Mouse (Mus musculus): ENCODE results near the gene Plekhg3. TPM values are rescaled to one million over a fixed set of nuclear protein-coding genes. Genes with fewer than 3 reads are reported as not detected.

The Plekhg3 gene
- 16.5 and 27.0 TPM in 2 replicates for total RNA-seq (2014; rRNA removed)
- polyA plus RNA-seq (2012; rRNA removed), result 12.5 and 17.1 TPM in 2 replicates

DNA sequence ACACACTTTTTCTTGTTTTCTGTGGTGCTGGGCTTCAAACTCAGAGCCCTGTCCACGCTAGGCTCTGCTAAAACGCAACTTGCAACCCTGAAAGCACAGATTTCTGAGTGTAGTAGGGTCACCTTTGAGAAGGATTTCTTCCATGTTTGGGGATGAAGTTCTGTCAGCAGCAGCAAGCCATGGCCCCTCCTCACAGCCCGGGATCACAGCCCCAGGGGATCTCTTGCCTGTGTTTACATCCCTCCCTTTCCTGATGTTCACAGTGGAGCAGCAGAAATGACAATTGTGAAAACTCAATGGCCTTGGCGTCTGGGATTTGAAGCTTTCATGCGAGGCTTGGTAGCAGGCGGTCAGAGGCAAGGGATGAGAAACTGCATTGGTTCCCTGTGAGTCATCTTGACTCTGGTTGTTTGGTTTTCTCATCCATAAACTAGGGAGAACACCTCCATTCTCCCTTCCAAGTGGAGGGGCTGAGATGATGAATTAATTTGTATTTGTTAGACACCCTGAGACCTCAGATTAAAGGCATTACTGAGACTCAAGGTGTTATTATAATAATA lies at the start of gene Plekhg3:
Plekhg3 (plus strand) TSS at position 312 of the 560 bp plus-strand sequence.
- H3K27ac ChIP-seq (replicated peaks; ENCODE audit: insufficient read depth, low read depth, low read length), result no peak within 1 kb of the TSS
- 87% methylated on average over 6 of the region's 6 CpGs for WGBS
- DNase-seq (ENCODE audit: extremely low read depth, low read depth, low spot score), result no peak
- TF ChIP-seq CTCF (IDR thresholded peaks at IDR 0.05; ENCODE audit: low read depth, low read length), result no peak
- no peak for TF ChIP-seq POLR2A (IDR thresholded peaks at IDR 0.05; ENCODE audit: extremely low read depth, insufficient read depth, low read length)
- no peaks in the 10 kb centered on the region for H3K4me1 ChIP-seq (ENCODE audit: control insufficient read depth, insufficient read depth, low read length)
- no peaks in the 10 kb centered on the region; the same call in 1 of the 2 replicates for H3K79me2 ChIP-seq (ENCODE audit: control insufficient read depth, insufficient read depth, low read length)
- no peak within 1 kb of the TSS for H3K9ac ChIP-seq (ENCODE audit: low read depth, low read length)
- no peaks in the 10 kb centered on the region for H3K27me3 ChIP-seq (ENCODE audit: control insufficient read depth, insufficient read depth, low read length)
- no peaks in the 10 kb centered on the region for H3K36me3 ChIP-seq (ENCODE audit: control insufficient read depth, insufficient read depth, low read length)
- H3K4me3 ChIP-seq (ENCODE audit: insufficient read depth, low read depth, low read length), result no peak within 1 kb of the TSS

DNA sequence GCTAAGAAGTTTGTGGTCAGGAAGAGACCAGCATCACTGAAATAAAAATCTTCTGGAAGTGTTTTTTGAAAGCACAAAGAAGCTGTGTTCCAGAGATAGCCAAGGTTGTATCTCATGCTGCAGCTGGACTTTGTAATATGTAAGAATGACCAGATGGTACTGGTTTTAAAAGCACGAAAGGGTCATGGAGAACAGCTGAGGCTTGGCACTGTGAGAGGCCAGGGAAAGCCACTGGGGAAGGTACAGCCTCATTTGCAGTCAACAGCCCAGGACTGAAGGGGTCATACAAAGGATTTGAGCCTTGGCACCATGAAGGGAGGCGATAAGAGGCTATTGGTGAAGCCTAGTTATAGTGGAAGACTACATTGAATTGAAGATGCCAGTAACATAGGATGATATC lies 48.2 kb upstream of the Plekhg3 start:
- 90% methylated on average over 2 of the region's 2 CpGs for whole genome bisulfite sequencing
- no peak overlapping the region for H3K4me3 ChIP-seq (ENCODE audit: insufficient read depth, low read depth, low read length)
- H3K27ac ChIP-seq (replicated peaks; ENCODE audit: insufficient read depth, low read depth, low read length), result no peak overlapping the region
- no peaks in the 10 kb centered on the region for H3K4me1 ChIP-seq (ENCODE audit: control insufficient read depth, insufficient read depth, low read length)
- H3K36me3 ChIP-seq (ENCODE audit: control insufficient read depth, insufficient read depth, low read length), result no peaks in the 10 kb centered on the region
- H3K9ac ChIP-seq (ENCODE audit: low read depth, low read length), result no peak overlapping the region
- no peaks in the 10 kb centered on the region for H3K27me3 ChIP-seq (ENCODE audit: control insufficient read depth, insufficient read depth, low read length)
- no peak for TF ChIP-seq POLR2A (IDR thresholded peaks at IDR 0.05; ENCODE audit: extremely low read depth, insufficient read depth, low read length)
- TF ChIP-seq CTCF (IDR thresholded peaks at IDR 0.05; ENCODE audit: low read depth, low read length), result no peak
- no peak for DNase-seq (ENCODE audit: extremely low read depth, low read depth, low spot score)
- no peaks in the 10 kb centered on the region for H3K79me2 ChIP-seq (ENCODE audit: control insufficient read depth, insufficient read depth, low read length)

- TF ChIP-seq POLR2A (IDR thresholded peaks at IDR 0.05; ENCODE audit: extremely low read depth, insufficient read depth, low read length), result no peak
- TF ChIP-seq CTCF (IDR thresholded peaks at IDR 0.05; ENCODE audit: low read depth, low read length), result no peak
- 85% methylated on average over 2 of the region's 2 CpGs for WGBS
- Histone ChIP-seq H3K27ac (replicated peaks; ENCODE audit: insufficient read depth, low read depth, low read length) (no peak overlapping the region), H3K27me3 (ENCODE audit: control insufficient read depth, insufficient read depth, low read length) (no peaks in the 10 kb centered on the region), H3K4me1 (ENCODE audit: control insufficient read depth, insufficient read depth, low read length) (no peaks in the 10 kb centered on the region), H3K79me2 (ENCODE audit: control insufficient read depth, insufficient read depth, low read length) (no peaks in the 10 kb centered on the region), H3K9ac (ENCODE audit: low read depth, low read length) (no peak overlapping the region), H3K4me3 (ENCODE audit: insufficient read depth, low read depth, low read length) (no peak overlapping the region), H3K36me3 (ENCODE audit: control insufficient read depth, insufficient read depth, low read length) (no peaks in the 10 kb centered on the region)
- no peak for DNase-seq (ENCODE audit: extremely low read depth, low read depth, low spot score)
Measured at GRCm38 (mm10) chr12:76482948-76483347, 47.7 kb upstream of the Plekhg3 start.

DNA sequence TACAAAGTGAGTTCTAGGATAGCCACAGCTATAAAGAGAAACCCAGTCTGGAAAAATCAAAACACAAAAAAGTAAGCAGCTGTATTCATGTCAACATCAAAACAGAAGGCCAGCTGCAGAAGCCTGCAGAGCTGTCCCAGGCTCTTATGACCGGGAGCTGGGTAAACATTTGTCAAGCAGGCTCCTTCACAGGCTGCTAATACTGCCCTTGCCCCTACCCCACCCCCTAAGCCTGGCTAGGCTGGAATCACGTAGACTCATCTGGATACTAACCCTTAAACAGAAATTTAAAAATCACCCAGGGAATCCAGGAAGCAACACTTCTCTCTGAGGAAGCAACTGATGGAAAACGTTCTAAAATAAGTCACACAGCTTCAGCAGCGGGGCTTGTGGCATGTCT lies 45.8 kb upstream of the Plekhg3 start:
- DNase-seq (ENCODE audit: extremely low read depth, low read depth, low spot score), result no peak
- WGBS, result 59% methylated on average over 4 of the region's 4 CpGs

GRCm38 (mm10) chr12:76485381-76485780 lies 45.3 kb upstream of the Plekhg3 start:
- Histone ChIP-seq H3K27ac (replicated peaks; ENCODE audit: insufficient read depth, low read depth, low read length) (no peak overlapping the region), H3K36me3 (ENCODE audit: control insufficient read depth, insufficient read depth, low read length) (no peaks in the 10 kb centered on the region), H3K4me1 (ENCODE audit: control insufficient read depth, insufficient read depth, low read length) (no peaks in the 10 kb centered on the region), H3K27me3 (ENCODE audit: control insufficient read depth, insufficient read depth, low read length) (no peaks in the 10 kb centered on the region), H3K79me2 (ENCODE audit: control insufficient read depth, insufficient read depth, low read length) (no peaks in the 10 kb centered on the region), H3K4me3 (ENCODE audit: insufficient read depth, low read depth, low read length) (no peak overlapping the region), H3K9ac (ENCODE audit: low read depth, low read length) (no peak overlapping the region)
- DNase-seq (ENCODE audit: extremely low read depth, low read depth, low spot score), result no peak
- 61% methylated on average over 11 of the region's 11 CpGs for WGBS
- TF ChIP-seq POLR2A (IDR thresholded peaks at IDR 0.05; ENCODE audit: extremely low read depth, insufficient read depth, low read length) (no peak), CTCF (IDR thresholded peaks at IDR 0.05; ENCODE audit: low read depth, low read length) (no peak)

More for the DNA sequence above, 45.8 kb upstream of the Plekhg3 start:
- Histone ChIP-seq H3K27ac (replicated peaks; ENCODE audit: insufficient read depth, low read depth, low read length) (no peak overlapping the region), H3K4me1 (ENCODE audit: control insufficient read depth, insufficient read depth, low read length) (no peaks in the 10 kb centered on the region), H3K27me3 (ENCODE audit: control insufficient read depth, insufficient read depth, low read length) (no peaks in the 10 kb centered on the region), H3K4me3 (ENCODE audit: insufficient read depth, low read depth, low read length) (no peak overlapping the region), H3K9ac (ENCODE audit: low read depth, low read length) (no peak overlapping the region), H3K36me3 (ENCODE audit: control insufficient read depth, insufficient read depth, low read length) (no peaks in the 10 kb centered on the region), H3K79me2 (ENCODE audit: control insufficient read depth, insufficient read depth, low read length) (no peaks in the 10 kb centered on the region)
- no peak for TF ChIP-seq CTCF (IDR thresholded peaks at IDR 0.05; ENCODE audit: low read depth, low read length)
- no peak for TF ChIP-seq POLR2A (IDR thresholded peaks at IDR 0.05; ENCODE audit: extremely low read depth, insufficient read depth, low read length)

DNA sequence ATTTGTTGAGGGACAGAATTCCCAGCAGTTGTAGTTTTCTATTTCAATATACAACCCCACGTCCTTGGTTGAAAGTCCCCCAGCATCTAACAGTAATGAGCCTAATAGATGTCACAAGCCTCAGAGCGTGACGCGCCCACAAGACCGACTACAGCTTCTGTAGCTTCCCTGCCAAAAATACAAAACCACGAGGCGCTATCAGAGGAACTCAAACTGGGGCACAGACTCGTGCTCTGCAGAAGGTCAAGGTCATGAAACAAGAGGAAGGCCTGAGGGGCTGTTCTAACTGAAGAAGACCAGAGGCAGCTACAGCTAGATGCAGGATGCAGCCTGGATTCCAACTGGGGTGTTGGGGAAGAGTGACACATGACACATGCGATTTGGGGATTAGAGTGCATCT lies 43.7 kb upstream of the Plekhg3 start:
- Histone ChIP-seq H3K27me3 (ENCODE audit: control insufficient read depth, insufficient read depth, low read length) (no peaks in the 10 kb centered on the region), H3K79me2 (ENCODE audit: control insufficient read depth, insufficient read depth, low read length) (no peaks in the 10 kb centered on the region), H3K36me3 (ENCODE audit: control insufficient read depth, insufficient read depth, low read length) (no peaks in the 10 kb centered on the region), H3K9ac (ENCODE audit: low read depth, low read length) (no peak overlapping the region), H3K27ac (replicated peaks; ENCODE audit: insufficient read depth, low read depth, low read length) (no peak overlapping the region), H3K4me3 (ENCODE audit: insufficient read depth, low read depth, low read length) (no peak overlapping the region), H3K4me1 (ENCODE audit: control insufficient read depth, insufficient read depth, low read length) (no peaks in the 10 kb centered on the region)
- no peak for DNase-seq (ENCODE audit: extremely low read depth, low read depth, low spot score)
- TF ChIP-seq POLR2A (IDR thresholded peaks at IDR 0.05; ENCODE audit: extremely low read depth, insufficient read depth, low read length) (no peak), CTCF (IDR thresholded peaks at IDR 0.05; ENCODE audit: low read depth, low read length) (no peak)
- 55% methylated on average over 9 of the region's 9 CpGs for WGBS

All from liver, adult 2 months (tissue).